Mouse (Mus musculus): ENCODE measurements at regions not wholly inside any gene's neighbourhood (a gene's known extent, or its start where the extent isn't known, plus 50 kb on each side); places are given as distances from the start of the nearest gene placed in this dataset.

- TF ChIP-seq MAX (IDR thresholded peaks at IDR 0.05; ENCODE audit: low read depth) (no peak), POLR2AphosphoS2 (IDR thresholded peaks at IDR 0.05; ENCODE audit: insufficient read length, low read depth) (no peak), MYOG (IDR thresholded peaks at IDR 0.05; ENCODE audit: control insufficient read depth in 1 of 3, insufficient read depth in 1 of 3, insufficient read length in 2 of 3, low read depth in 2 of 3) (no peak), POLR2A (IDR thresholded peaks at IDR 0.05; ENCODE audit: insufficient read length, low read depth) (no peak), USF1 (IDR thresholded peaks at IDR 0.05; ENCODE audit: low read depth) (no peak), MYOD1 (IDR thresholded peaks at IDR 0.05; ENCODE audit: control insufficient read depth in 1 of 3, insufficient read length in 2 of 3, low read depth in 2 of 3) (no peak), E2F4 (IDR thresholded peaks at IDR 0.05; ENCODE audit: insufficient read depth) (no peak)
Observed at GRCm38 (mm10) chr2:50816364-50816763, 332.5 kb downstream of the Rnd3 start.

Measured in myocyte (in vitro differentiated cells).